Mouse (Mus musculus) gastrocnemius, postnatal 36 days (tissue): Measurements from ENCODE around the gene Mrm1. TPM values are rescaled to one million over a fixed set of nuclear protein-coding genes. Genes with fewer than 3 reads are reported as not detected.

Source experiments
- total RNA-seq, 2 experiments: library from RNA; stranded (reverse); gene quantifications; 2 replicates each; pipeline ENCODE4 v1.2.3; 2021

The Mrm1 gene
- total RNA-seq, 2 experiments from 2014 or later: 6.0 to 8.9 TPM

Other genes starting within 250 kb of the Mrm1 start
- gene Dhrs11, start 9.5 kb upstream of the Mrm1 start, total RNA-seq: 10 to 100 TPM; 30.6 to 33.4 TPM
- gene Ggnbp2, start 51.3 kb upstream of the Mrm1 start, total RNA-seq: 10 to 100 TPM; 30.6 to 40.6 TPM
- 1 to 10 TPM; 1.9 to 3.6 TPM for gene Myo19, start 60.6 kb upstream of the Mrm1 start, total RNA-seq
- 1 to 10 TPM; 4.0 to 5.5 TPM for gene Pigw, start 60.8 kb upstream of the Mrm1 start, total RNA-seq
- gene Znhit3, start 96.9 kb upstream of the Mrm1 start, total RNA-seq: 10 to 100 TPM; 11.7 to 12.8 TPM
- 10 to 100 TPM; 12.9 to 14.6 TPM for gene Car4, start 138.3 kb upstream of the Mrm1 start, total RNA-seq